Mouse (Mus musculus): ENCODE measurements around the gene Gm10681. TPM values are rescaled to one million over a fixed set of nuclear protein-coding genes. Genes with fewer than 3 reads are reported as not detected.
"Not testable (repeated sequence)": the region's sequence is repeated elsewhere in the genome, so short reads cannot be mapped to it uniquely, and the experiment has no call there.

Gene Gm10681
- total RNA-seq (2018; cell fraction: chromatin; rRNA removed), result not detected
- total RNA-seq (2018; cell fraction: cytosol; rRNA removed), result not detected
- not detected for total RNA-seq (2018; cell fraction: nucleus; rRNA removed)
- polyA plus RNA-seq (2018), result not detected in 3 replicates

GRCm38 (mm10) chr3:98588707-98589106 is at the start of gene Gm10681:
Gene Gm10681 (minus strand): TSS chr3:98588807.
- Histone ChIP-seq H3K79me2 (ENCODE audit: inconsistent target) (no peaks in the 10 kb centered on the region), H3K27ac (no peak within 1 kb of the TSS), H3K4me3 (ENCODE audit: inconsistent target) (no peak within 1 kb of the TSS), H3K36me3 (ENCODE audit: inconsistent target) (no peaks in the 10 kb centered on the region)

GRCm38 (mm10) chr3:98635145-98635544 is 46.5 kb upstream of the Gm10681 start:
- no peaks in the 10 kb centered on the region for H3K36me3 ChIP-seq (ENCODE audit: inconsistent target)
- no peak overlapping the region for H3K4me3 ChIP-seq (ENCODE audit: inconsistent target)
- no peak overlapping the region for H3K27ac ChIP-seq
- WGBS (ENCODE audit: missing documents), result 71% methylated on average over 1 of the region's 1 CpGs
- no peaks in the 10 kb centered on the region for H3K79me2 ChIP-seq (ENCODE audit: inconsistent target)

GRCm38 (mm10) chr3:98630152-98630551 is 41.5 kb upstream of the Gm10681 start, which contains the start of gene Hsd3b5:
Gene Hsd3b5 (minus strand): TSS chr3:98630252.
- no peak within 1 kb of the TSS for H3K4me3 ChIP-seq (ENCODE audit: inconsistent target)
- no peak within 1 kb of the TSS for H3K27ac ChIP-seq
- H3K79me2 ChIP-seq (ENCODE audit: inconsistent target), result no peaks in the 10 kb centered on the region
- no peaks in the 10 kb centered on the region for H3K36me3 ChIP-seq (ENCODE audit: inconsistent target)

- 74% methylated on average over 3 of the region's 3 CpGs for WGBS (ENCODE audit: missing documents)
- Histone ChIP-seq H3K27ac (no peak overlapping the region), H3K36me3 (ENCODE audit: inconsistent target) (no peaks in the 10 kb centered on the region), H3K4me3 (ENCODE audit: inconsistent target) (no peak overlapping the region), H3K79me2 (ENCODE audit: inconsistent target) (no peaks in the 10 kb centered on the region)
Observed at GRCm38 (mm10) chr3:98629633-98630032, 41.0 kb upstream of the Gm10681 start.

GRCm38 (mm10) chr3:98616786-98617185 is 28.2 kb upstream of the Gm10681 start:
- H3K36me3 ChIP-seq (ENCODE audit: inconsistent target), result not testable (repeated sequence)
- WGBS (ENCODE audit: missing documents), result no CpG with 5 or more reads among the region's 1 CpGs

GRCm38 (mm10) chr3:98616244-98616643 is 27.6 kb upstream of the Gm10681 start:
- not testable (repeated sequence) for H3K36me3 ChIP-seq (ENCODE audit: inconsistent target); H3K4me3 ChIP-seq (ENCODE audit: inconsistent target); H3K27ac ChIP-seq; H3K79me2 ChIP-seq (ENCODE audit: inconsistent target)
- 50% methylated on average over 1 of the region's 2 CpGs for WGBS (ENCODE audit: missing documents)

More at GRCm38 (mm10) chr3:98616786-98617185, 28.2 kb upstream of the Gm10681 start:
- not testable (repeated sequence) for H3K79me2 ChIP-seq (ENCODE audit: inconsistent target); H3K4me3 ChIP-seq (ENCODE audit: inconsistent target); H3K27ac ChIP-seq

GRCm38 (mm10) chr3:98614406-98614927 is 25.9 kb upstream of the Gm10681 start:
- not testable (repeated sequence) for H3K27ac ChIP-seq; H3K4me3 ChIP-seq (ENCODE audit: inconsistent target); H3K79me2 ChIP-seq (ENCODE audit: inconsistent target); H3K36me3 ChIP-seq (ENCODE audit: inconsistent target)
- 80% methylated on average over 1 of the region's 2 CpGs for WGBS (ENCODE audit: missing documents)

GRCm38 (mm10) chr3:98613963-98614362 is 25.4 kb upstream of the Gm10681 start:
- Histone ChIP-seq H3K4me3 (ENCODE audit: inconsistent target) (no peak overlapping the region), H3K79me2 (ENCODE audit: inconsistent target) (no peaks in the 10 kb centered on the region), H3K27ac (no peak overlapping the region), H3K36me3 (ENCODE audit: inconsistent target) (no peaks in the 10 kb centered on the region)

- H3K79me2 ChIP-seq (ENCODE audit: inconsistent target); H3K36me3 ChIP-seq (ENCODE audit: inconsistent target); H3K27ac ChIP-seq; H3K4me3 ChIP-seq (ENCODE audit: inconsistent target): not testable (repeated sequence)
Observed at GRCm38 (mm10) chr3:98613540-98613939, 24.9 kb upstream of the Gm10681 start.

- Histone ChIP-seq H3K27ac (no peak overlapping the region), H3K79me2 (ENCODE audit: inconsistent target) (no peaks in the 10 kb centered on the region), H3K4me3 (ENCODE audit: inconsistent target) (no peak overlapping the region), H3K36me3 (ENCODE audit: inconsistent target) (no peaks in the 10 kb centered on the region)
- WGBS (ENCODE audit: missing documents), result 81% methylated on average over 2 of the region's 2 CpGs
Observed at GRCm38 (mm10) chr3:98587721-98588120, 886 bp downstream of the Gm10681 start.

- H3K27ac ChIP-seq; H3K36me3 ChIP-seq (ENCODE audit: inconsistent target); H3K79me2 ChIP-seq (ENCODE audit: inconsistent target); H3K4me3 ChIP-seq (ENCODE audit: inconsistent target): not testable (repeated sequence)
Observed at GRCm38 (mm10) chr3:98582622-98583021, 6.0 kb downstream of the Gm10681 start.

GRCm38 (mm10) chr3:98582202-98582601 is 6.4 kb downstream of the Gm10681 start:
- H3K79me2 ChIP-seq (ENCODE audit: inconsistent target); H3K4me3 ChIP-seq (ENCODE audit: inconsistent target); H3K36me3 ChIP-seq (ENCODE audit: inconsistent target); H3K27ac ChIP-seq: not testable (repeated sequence)
- no CpG with 5 or more reads among the region's 1 CpGs for WGBS (ENCODE audit: missing documents)

GRCm38 (mm10) chr3:98581024-98581423 is 7.6 kb downstream of the Gm10681 start:
- H3K36me3 ChIP-seq (ENCODE audit: inconsistent target); H3K79me2 ChIP-seq (ENCODE audit: inconsistent target); H3K4me3 ChIP-seq (ENCODE audit: inconsistent target); H3K27ac ChIP-seq: not testable (repeated sequence)
- WGBS (ENCODE audit: missing documents), result no CpG with 5 or more reads among the region's 1 CpGs

GRCm38 (mm10) chr3:98567717-98568116 is 20.9 kb downstream of the Gm10681 start:
- H3K79me2 ChIP-seq (ENCODE audit: inconsistent target); H3K4me3 ChIP-seq (ENCODE audit: inconsistent target); H3K27ac ChIP-seq; H3K36me3 ChIP-seq (ENCODE audit: inconsistent target): not testable (repeated sequence)
- 86% methylated on average over 2 of the region's 2 CpGs for WGBS (ENCODE audit: missing documents)

GRCm38 (mm10) chr3:98564894-98565293 is 23.7 kb downstream of the Gm10681 start:
- H3K4me3 ChIP-seq (ENCODE audit: inconsistent target); H3K27ac ChIP-seq; H3K79me2 ChIP-seq (ENCODE audit: inconsistent target); H3K36me3 ChIP-seq (ENCODE audit: inconsistent target): not testable (repeated sequence)
- WGBS (ENCODE audit: missing documents), result no CpG with 5 or more reads among the region's 3 CpGs

- H3K27ac ChIP-seq; H3K4me3 ChIP-seq (ENCODE audit: inconsistent target); H3K79me2 ChIP-seq (ENCODE audit: inconsistent target); H3K36me3 ChIP-seq (ENCODE audit: inconsistent target): not testable (repeated sequence)
- WGBS (ENCODE audit: missing documents), result no CpG with 5 or more reads among the region's 2 CpGs
Observed at GRCm38 (mm10) chr3:98563831-98564230, 24.8 kb downstream of the Gm10681 start.

Measured in macrophage (primary cell).